Mouse (Mus musculus) embryonic facial prominence, embryonic 13.5 days (tissue): ENCODE results near the gene Olfr911-ps1. TPM values are rescaled to one million over a fixed set of nuclear protein-coding genes. Genes with fewer than 3 reads are reported as not detected.

ENCODE experiments used
- ATAC-seq: fragments of 200-750 bp; cut with Nextera tagmentation; 2 replicates; pipeline ENCODE4 v1.8.0; 2017; ENCODE audit warnings: low read depth; ENCODE audit not compliant: insufficient number of reproducible peaks, insufficient read depth, low FRiP score, low TSS enrichment
- H3K27ac ChIP-seq: fragments of 300-500 bp; sonication (generic); 2 replicates; pipeline ENCODE4 v1.5.1; 2015; ENCODE audit warnings: moderate library complexity, mild to moderate bottlenecking, inconsistent platforms
- H3K27me3 ChIP-seq: fragments of 300-500 bp; sonication (generic); 2 replicates; pipeline ENCODE4 v1.6.1; 2015; ENCODE audit warnings: mild to moderate bottlenecking, inconsistent platforms
- H3K36me3 ChIP-seq: fragments of 300-500 bp; sonication (generic); 2 replicates; pipeline ENCODE4 v1.6.1; 2015; ENCODE audit warnings: mild to moderate bottlenecking, inconsistent platforms
- H3K4me1 ChIP-seq: fragments of 300-500 bp; sonication (generic); 2 replicates; pipeline ENCODE4 v1.6.1; 2015; ENCODE audit warnings: inconsistent platforms
- H3K4me2 ChIP-seq: fragments of 300-500 bp; sonication (generic); 2 replicates; pipeline ENCODE4 v1.6.1; 2015; ENCODE audit warnings: moderate library complexity, mild to moderate bottlenecking, inconsistent platforms
- H3K4me3 ChIP-seq: fragments of 300-500 bp; sonication (generic); 2 replicates; pipeline ENCODE4 v1.5.1; 2015; ENCODE audit warnings: mild to moderate bottlenecking, inconsistent platforms
- H3K9ac ChIP-seq: fragments of 300-500 bp; sonication (generic); 2 replicates; pipeline ENCODE4 v1.6.1; 2015; ENCODE audit warnings: mild to moderate bottlenecking, inconsistent platforms
- H3K9me3 ChIP-seq: fragments of 300-500 bp; sonication (generic); 2 replicates; pipeline ENCODE4 v1.6.1; 2016; ENCODE audit warnings: inconsistent platforms
- WGBS: fragments of 180-500 bp; shearing (Covaris S2); methylation state at CpG from one replicate; pipeline ENCODE4 v1.1.7; 2015; ENCODE audit warnings: mixed read lengths; 5-methylcytosine and 5-hydroxymethylcytosine counted together
- polyA plus RNA-seq: library from polyadenylated mRNA; unstranded; fragments of >200 nt; fragmentation: Nextera tagmentation; extraction: Ambion mirVana; gene quantifications from 2 replicates; pipeline ENCODE4 v1.2.1, GENCODE M21; 2015

Gene Olfr911-ps1
- not detected in 2 replicates for polyA plus RNA-seq

GRCm38 (mm10) chr9:38521280-38521679 is at the start of gene Olfr911-ps1:
Gene Olfr911-ps1, plus strand, starts transcription at chr9:38521580.
- Histone ChIP-seq H3K27me3 (no peaks in the 10 kb centered on the region), H3K4me2 (no peak within 1 kb of the TSS), H3K9ac (no peak within 1 kb of the TSS), H3K9me3 (no peaks in the 10 kb centered on the region), H3K4me1 (no peaks in the 10 kb centered on the region), H3K36me3 (no peaks in the 10 kb centered on the region), H3K4me3 (no peak within 1 kb of the TSS), H3K27ac (no peak within 1 kb of the TSS)
- WGBS: 67% methylated on average over 1 of the region's 1 CpGs
- no peak for ATAC-seq

GRCm38 (mm10) chr9:38486785-38487184 is 34.6 kb upstream of the Olfr911-ps1 start, which contains the start of gene Olfr906:
Gene Olfr906, plus strand, starts transcription at chr9:38487085.
- Histone ChIP-seq H3K27ac (no peak within 1 kb of the TSS), H3K4me2 (no peak within 1 kb of the TSS), H3K9ac (no peak within 1 kb of the TSS), H3K4me3 (no peak within 1 kb of the TSS), H3K27me3 (no peaks in the 10 kb centered on the region), H3K9me3 (no peaks in the 10 kb centered on the region), H3K36me3 (no peaks in the 10 kb centered on the region), H3K4me1 (no peaks in the 10 kb centered on the region)
- WGBS: 81% methylated on average over 3 of the region's 3 CpGs
- ATAC-seq: no peak

- WGBS: 78% methylated on average over 2 of the region's 2 CpGs
- H3K36me3 ChIP-seq: no peaks in the 10 kb centered on the region
- no peaks in the 10 kb centered on the region for H3K9me3 ChIP-seq
- H3K4me2 ChIP-seq: no peak within 1 kb of the TSS
- H3K9ac ChIP-seq: no peak within 1 kb of the TSS
- H3K4me1 ChIP-seq: no peaks in the 10 kb centered on the region
- no peaks in the 10 kb centered on the region for H3K27me3 ChIP-seq
- no peak within 1 kb of the TSS for H3K4me3 ChIP-seq
- H3K27ac ChIP-seq: no peak within 1 kb of the TSS
- ATAC-seq: no peak
Observed at GRCm38 (mm10) chr9:38495501-38495900, 25.9 kb upstream of the Olfr911-ps1 start, which contains the start of gene Olfr907. Gene Olfr907, plus strand, starts transcription at chr9:38495801.

GRCm38 (mm10) chr9:38512353-38512752 is 9.0 kb upstream of the Olfr911-ps1 start:
- WGBS: 56% methylated on average over 2 of the region's 2 CpGs
- no peaks in the 10 kb centered on the region for H3K4me1 ChIP-seq
- no peak overlapping the region for H3K9ac ChIP-seq
- no peak for ATAC-seq
- no peaks in the 10 kb centered on the region for H3K27me3 ChIP-seq
- no peak overlapping the region for H3K4me2 ChIP-seq
- H3K36me3 ChIP-seq: no peaks in the 10 kb centered on the region
- H3K4me3 ChIP-seq: no peak overlapping the region
- H3K9me3 ChIP-seq: no peaks in the 10 kb centered on the region
- H3K27ac ChIP-seq: no peak overlapping the region

GRCm38 (mm10) chr9:38537549-38537948 is 16.2 kb downstream of the Olfr911-ps1 start, which contains the start of gene Olfr910:
Gene Olfr910, plus strand, starts transcription at chr9:38537849.
- ATAC-seq: no peak
- Histone ChIP-seq H3K4me1 (no peaks in the 10 kb centered on the region), H3K9me3 (no peaks in the 10 kb centered on the region), H3K27me3 (no peaks in the 10 kb centered on the region), H3K4me3 (no peak within 1 kb of the TSS), H3K27ac (no peak within 1 kb of the TSS), H3K4me2 (no peak within 1 kb of the TSS), H3K9ac (no peak within 1 kb of the TSS), H3K36me3 (no peaks in the 10 kb centered on the region)
- 92% methylated on average over 2 of the region's 2 CpGs for WGBS

Other genes starting within 250 kb of the Olfr911-ps1 start
- not detected in 2 replicates for gene Olfr896-ps1, start 230.5 kb upstream of the Olfr911-ps1 start, polyA plus RNA-seq
- gene Olfr25, start 192.5 kb upstream of the Olfr911-ps1 start, polyA plus RNA-seq: not detected in 2 replicates
- not detected in 2 replicates for gene Olfr898, start 173.2 kb upstream of the Olfr911-ps1 start, polyA plus RNA-seq
- not detected in 2 replicates for gene Olfr250, start 154.7 kb upstream of the Olfr911-ps1 start, polyA plus RNA-seq
- gene Olfr251, start 144.5 kb upstream of the Olfr911-ps1 start, polyA plus RNA-seq: not detected in 2 replicates
- not detected in 2 replicates for gene Olfr147, start 119.9 kb upstream of the Olfr911-ps1 start, polyA plus RNA-seq
- gene Olfr901, start 92.1 kb upstream of the Olfr911-ps1 start, polyA plus RNA-seq: not detected in 2 replicates
- not detected in 2 replicates for gene Olfr902, start 73.9 kb upstream of the Olfr911-ps1 start, polyA plus RNA-seq
- not detected in 2 replicates for gene Olfr904, start 58.4 kb upstream of the Olfr911-ps1 start, polyA plus RNA-seq
- gene Olfr905, start 50.5 kb upstream of the Olfr911-ps1 start, polyA plus RNA-seq: not detected in 2 replicates
- gene Olfr906, start 34.5 kb upstream of the Olfr911-ps1 start, polyA plus RNA-seq: not detected in 2 replicates
- gene Olfr907, start 25.8 kb upstream of the Olfr911-ps1 start, polyA plus RNA-seq: not detected in 2 replicates
- not detected in 2 replicates for gene Olfr910, start 16.3 kb downstream of the Olfr911-ps1 start, polyA plus RNA-seq
- not detected in 2 replicates for gene Olfr912, start 58.6 kb downstream of the Olfr911-ps1 start, polyA plus RNA-seq
- not detected in 2 replicates for gene Olfr913, start 71.2 kb downstream of the Olfr911-ps1 start, polyA plus RNA-seq
- not detected in 2 replicates for gene Olfr914, start 83.5 kb downstream of the Olfr911-ps1 start, polyA plus RNA-seq
- not detected in 2 replicates for gene Olfr916, start 138.3 kb downstream of the Olfr911-ps1 start, polyA plus RNA-seq
- not detected in 2 replicates for gene Olfr917, start 144.3 kb downstream of the Olfr911-ps1 start, polyA plus RNA-seq
- gene Olfr918, start 153.0 kb downstream of the Olfr911-ps1 start, polyA plus RNA-seq: not detected in 2 replicates
- gene Olfr919, start 182.1 kb downstream of the Olfr911-ps1 start, polyA plus RNA-seq: not detected in 2 replicates
- gene Vwa5a, start 196.7 kb downstream of the Olfr911-ps1 start, polyA plus RNA-seq: 19.4 and 22.7 TPM in 2 replicates
- 0.04 TPM in 1 of 2 replicates, not detected in the other for gene Olfr920, start 230.7 kb downstream of the Olfr911-ps1 start, polyA plus RNA-seq